Mouse (Mus musculus): Measurements from ENCODE around the gene Gzme.
"Not testable (repeated sequence)": the region's sequence is repeated elsewhere in the genome, so short reads cannot be mapped to it uniquely, and the experiment has no call there.

Gzme gene

GRCm38 (mm10) chr14:56120525-56120924 lies at the start of gene Gzme:
Gene Gzme, minus strand, starts transcription at chr14:56120625.
- DNase-seq (ENCODE audit: low spot score) = no peak

GRCm38 (mm10) chr14:56168009-56168408 lies 47.6 kb upstream of the Gzme start:
- DNase-seq (ENCODE audit: low spot score) = no peak

- no peak for DNase-seq (ENCODE audit: low spot score)
These were observed 41.7 kb upstream of the Gzme start for GRCm38 (mm10) chr14:56162109-56162508.

- DNase-seq (ENCODE audit: low spot score) = not testable (repeated sequence)
These were observed 39.1 kb upstream of the Gzme start, which contains the start of gene Gzmg for GRCm38 (mm10) chr14:56159479-56159878. Gene Gzmg, minus strand, starts transcription at chr14:56159579.

- DNase-seq (ENCODE audit: low spot score) = no peak
These were observed 34.9 kb upstream of the Gzme start for GRCm38 (mm10) chr14:56155340-56155739.

- DNase-seq (ENCODE audit: low spot score) = not testable (repeated sequence)
These were observed 13.2 kb upstream of the Gzme start for GRCm38 (mm10) chr14:56133675-56134074.

GRCm38 (mm10) chr14:56132508-56132907 lies 12.1 kb upstream of the Gzme start, which contains the start of gene Gzmd:
Gene Gzmd, minus strand, starts transcription at chr14:56132608.
- not testable (repeated sequence) for DNase-seq (ENCODE audit: low spot score)

- DNase-seq (ENCODE audit: low spot score) = no peak
These were observed 7.9 kb upstream of the Gzme start for GRCm38 (mm10) chr14:56128341-56128740.

GRCm38 (mm10) chr14:56123516-56123915 lies 3.1 kb upstream of the Gzme start:
- no peak for DNase-seq (ENCODE audit: low spot score)

- not testable (repeated sequence) for DNase-seq (ENCODE audit: low spot score)
These were observed 4.7 kb downstream of the Gzme start for GRCm38 (mm10) chr14:56115531-56116310.

GRCm38 (mm10) chr14:56105447-56106180 lies 14.8 kb downstream of the Gzme start:
- no peak for DNase-seq (ENCODE audit: low spot score)

- no peak for DNase-seq (ENCODE audit: low spot score)
These were observed 15.4 kb downstream of the Gzme start for GRCm38 (mm10) chr14:56105016-56105415.

GRCm38 (mm10) chr14:56103452-56103851 lies 17.0 kb downstream of the Gzme start:
- DNase-seq (ENCODE audit: low spot score) = no peak

- DNase-seq (ENCODE audit: low spot score) = no peak
These were observed 18.0 kb downstream of the Gzme start, which contains the start of gene Ctsg for GRCm38 (mm10) chr14:56102386-56102785. Gene Ctsg, minus strand, starts transcription at chr14:56102574.

- no peak for DNase-seq (ENCODE audit: low spot score)
These were observed 21.5 kb downstream of the Gzme start for GRCm38 (mm10) chr14:56098940-56099339.

GRCm38 (mm10) chr14:56097597-56097996 lies 22.8 kb downstream of the Gzme start:
- no peak for DNase-seq (ENCODE audit: low spot score)

- no peak for DNase-seq (ENCODE audit: low spot score)
These were observed 27.1 kb downstream of the Gzme start for GRCm38 (mm10) chr14:56093353-56093752.

GRCm38 (mm10) chr14:56086711-56087110 lies 33.7 kb downstream of the Gzme start:
- no peak for DNase-seq (ENCODE audit: low spot score)

GRCm38 (mm10) chr14:56085167-56085566 lies 35.3 kb downstream of the Gzme start, which contains the start of gene Mcpt8:
Gene Mcpt8, minus strand, starts transcription at chr14:56085273.
- no peak for DNase-seq (ENCODE audit: low spot score)

GRCm38 (mm10) chr14:56082016-56082415 lies 38.4 kb downstream of the Gzme start:
- no peak for DNase-seq (ENCODE audit: low spot score)

All from ovary, postnatal 36 days (tissue).